Mouse (Mus musculus) midbrain, postnatal 0 days (tissue): ENCODE data around the gene Nxpe3. TPM values are rescaled to one million over a fixed set of nuclear protein-coding genes. Genes with fewer than 3 reads are reported as not detected.

Experiments used
- ATAC-seq: fragments of 200-750 bp; cut with Nextera tagmentation; 2 replicates; pipeline ENCODE4 v1.8.0; 2017; ENCODE audit warnings: moderate number of reproducible peaks, mild to moderate bottlenecking, moderate TSS enrichment, moderate library complexity; ENCODE audit not compliant: low FRiP score
- DNase-seq: peaks from one replicate; pipeline ENCODE4 v3.0.0-alpha.2; 2015; ENCODE audit warnings: low spot score
- H3K27ac ChIP-seq: fragments of 300-500 bp; sonication (generic); 2 replicates; pipeline ENCODE4 v1.5.1; 2014; ENCODE audit warnings: low read depth, mild to moderate bottlenecking, low read length, mixed read lengths
- H3K27me3 ChIP-seq: fragments of 300-500 bp; sonication (generic); 2 replicates; pipeline ENCODE4 v1.6.1; 2014; ENCODE audit warnings: low read length, control low read depth, mixed read lengths; ENCODE audit not compliant: insufficient read depth
- H3K36me3 ChIP-seq: fragments of 300-500 bp; sonication (generic); 2 replicates; pipeline ENCODE4 v1.6.1; 2014; ENCODE audit warnings: low read length, control low read depth, mixed read lengths; ENCODE audit not compliant: insufficient read depth
- H3K4me1 ChIP-seq: fragments of 300-500 bp; sonication (generic); 2 replicates; pipeline ENCODE4 v1.6.1; 2014; ENCODE audit warnings: mild to moderate bottlenecking, control low read depth, antibody characterized with exemption, low read length, mixed read lengths; ENCODE audit not compliant: insufficient read depth
- H3K4me2 ChIP-seq: fragments of 300-500 bp; sonication (generic); 2 replicates; pipeline ENCODE4 v1.6.1; 2014; ENCODE audit warnings: low read depth, mild to moderate bottlenecking, low read length, mixed read lengths; ENCODE audit not compliant: poor library complexity, severe bottlenecking
- H3K4me3 ChIP-seq: fragments of 300-500 bp; sonication (generic); 2 replicates; pipeline ENCODE4 v1.5.1; 2014; ENCODE audit warnings: low read depth, mild to moderate bottlenecking, low read length, moderate library complexity
- H3K9ac ChIP-seq: fragments of 300-500 bp; sonication (generic); replicated peaks from 2 replicates; pipeline ENCODE4 v1.6.1; 2014; ENCODE audit warnings: mild to moderate bottlenecking, low read length, moderate library complexity, mixed read lengths; ENCODE audit not compliant: poor library complexity, severe bottlenecking
- H3K9me3 ChIP-seq: fragments of 300-500 bp; sonication (generic); 2 replicates; pipeline ENCODE4 v1.6.1; 2016; ENCODE audit warnings: low read length, control low read depth
- CTCF ChIP-seq: IDR thresholded peaks from 2 replicates; pipeline ENCODE4 v1.5.1; 2016; ENCODE audit warnings: antibody characterized with exemption, mild to moderate bottlenecking
- WGBS: fragments of 180-500 bp; shearing (Covaris S2); extraction: QIAGEN DNeasy Blood & Tissue Kit; methylation state at CpG from one replicate; pipeline ENCODE4 v1.1.7; 2014; 5-methylcytosine and 5-hydroxymethylcytosine counted together
- polyA plus RNA-seq: library from polyadenylated mRNA; unstranded; fragments of >200 nt; fragmentation: Nextera tagmentation; extraction: Ambion mirVana; gene quantifications from 2 replicates; pipeline ENCODE4 v1.2.1, GENCODE M21; 2015
- total RNA-seq: library from RNA; depleted of rRNA; stranded (reverse); fragments of >200 nt; gene quantifications from 2 replicates; pipeline ENCODE4 v1.2.3, GENCODE M21; 2014

The Nxpe3 gene
- total and polyA plus RNA-seq, 2 experiments from 2014 or later, result 1.1 to 2.0 TPM

DNA sequence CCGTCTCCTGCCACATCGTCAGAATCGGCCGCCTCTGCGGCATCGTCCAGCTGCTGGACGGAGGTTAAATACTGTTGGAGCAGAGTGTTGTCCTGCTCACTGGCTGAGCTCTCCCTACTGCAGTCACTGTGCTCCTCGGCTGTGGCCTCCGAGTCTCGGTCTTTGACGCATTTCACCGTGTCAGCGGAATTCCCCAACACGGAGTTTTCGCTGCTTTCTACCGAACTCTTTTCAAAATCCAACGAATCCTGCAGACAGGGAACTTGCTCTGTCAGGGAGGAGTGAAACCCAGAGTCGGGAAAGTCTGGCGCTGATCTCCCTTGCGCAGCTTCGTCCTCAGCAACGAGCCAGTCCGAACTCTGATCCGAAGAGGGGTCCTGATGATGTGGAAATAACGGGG lies 10.3 kb upstream of the Nxpe3 start:
- no peaks in the 10 kb centered on the region for H3K9me3 ChIP-seq
- H3K9ac ChIP-seq, result no peak overlapping the region
- H3K27me3 ChIP-seq, result no peaks in the 10 kb centered on the region
- no peak for DNase-seq
- H3K27ac ChIP-seq, result no peak overlapping the region
- 94% methylated on average over 25 of the region's 25 CpGs for WGBS
- H3K36me3 ChIP-seq, result peaks cover 8% of the 10 kb centered on the region
- TF ChIP-seq CTCF, result no peak
- H3K4me1 ChIP-seq, result no peaks in the 10 kb centered on the region
- no peak for ATAC-seq
- no peak overlapping the region for H3K4me2 ChIP-seq
- no peak overlapping the region for H3K4me3 ChIP-seq

DNA sequence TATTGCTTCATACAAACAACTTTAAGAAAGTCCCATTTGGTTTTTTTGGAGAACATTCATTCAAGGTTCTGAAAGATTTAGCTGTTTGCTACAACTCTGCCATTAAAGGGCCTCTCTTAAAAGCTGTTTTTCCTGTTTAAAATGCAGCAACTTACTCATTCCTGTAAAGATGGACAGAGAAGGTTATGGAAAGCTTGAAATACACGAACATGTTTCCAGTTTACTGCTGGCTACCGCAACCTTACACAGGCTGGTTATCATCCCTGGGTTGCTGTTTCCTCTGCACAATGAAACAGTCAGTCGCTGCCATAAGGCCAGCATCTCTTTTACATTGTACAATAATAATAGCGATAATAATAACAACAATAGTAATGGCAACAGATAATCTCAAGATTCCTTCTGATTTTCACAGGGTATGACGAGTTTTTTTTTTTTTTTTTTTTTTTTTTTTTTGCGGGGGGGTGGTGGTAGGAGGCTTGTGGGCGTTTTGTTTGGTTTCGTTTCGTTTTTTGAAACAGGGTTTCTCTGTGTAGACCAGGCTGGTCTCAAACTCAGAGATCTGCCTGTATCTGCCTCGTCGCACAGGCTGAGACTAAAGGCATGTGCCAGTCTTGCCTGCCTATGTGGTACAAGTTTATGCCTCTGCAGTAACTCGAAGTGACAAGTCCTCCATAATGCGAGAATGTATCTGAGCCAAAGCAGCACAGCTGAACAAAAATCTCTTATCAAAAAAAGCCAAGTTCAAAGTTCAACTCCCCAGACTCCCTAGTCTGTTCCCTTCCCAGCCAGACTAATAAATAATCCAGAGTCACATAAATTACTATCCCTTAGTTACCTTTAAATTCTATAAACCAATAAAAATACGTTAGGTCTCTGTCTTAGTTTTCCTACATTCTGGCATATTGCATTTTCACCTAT lies 7.0 kb upstream of the Nxpe3 start:
- H3K9ac ChIP-seq, result no peak overlapping the region

DNA sequence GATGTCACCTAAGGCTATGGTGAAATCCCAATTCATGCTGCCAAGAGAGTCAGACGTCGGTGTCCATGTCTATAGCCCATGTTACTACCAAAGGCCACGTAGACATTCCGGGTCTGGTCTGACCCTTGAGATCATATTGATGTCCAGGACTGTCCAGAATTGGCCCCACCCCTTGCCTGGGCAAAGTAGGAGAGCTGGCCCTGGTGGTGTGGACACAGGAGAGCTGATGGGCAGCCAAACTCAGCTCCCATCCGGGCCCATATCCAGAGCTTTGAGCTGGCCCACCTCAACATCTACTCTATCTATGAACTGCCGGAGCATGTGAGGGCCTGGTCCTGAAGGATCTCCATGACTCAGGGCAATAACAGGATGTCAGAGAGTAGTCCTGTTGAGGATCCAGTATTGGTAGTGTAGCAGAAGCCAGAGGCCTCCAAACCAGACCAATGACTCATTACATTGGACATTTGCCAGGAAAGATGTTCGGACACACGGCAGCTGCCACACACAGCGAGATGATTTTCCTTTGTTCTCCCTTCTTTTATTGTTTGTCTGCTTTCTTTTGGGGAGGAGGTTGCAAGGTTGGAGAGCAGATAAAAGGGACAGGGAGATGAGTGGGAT lies 3.4 kb upstream of the Nxpe3 start:
- no peak overlapping the region for H3K4me3 ChIP-seq
- no peaks in the 10 kb centered on the region for H3K9me3 ChIP-seq
- DNase-seq, result peak; percentile 18
- peaks cover 8% of the 10 kb centered on the region; the same call in 1 of the 2 replicates for H3K4me1 ChIP-seq
- H3K36me3 ChIP-seq, result no peaks in the 10 kb centered on the region
- no peak overlapping the region for H3K9ac ChIP-seq
- 80% methylated on average over 9 of the region's 9 CpGs for WGBS
- H3K27ac ChIP-seq, result no peak overlapping the region
- no peak for TF ChIP-seq CTCF
- no peaks in the 10 kb centered on the region for H3K27me3 ChIP-seq
- no peak overlapping the region for H3K4me2 ChIP-seq
- no peak for ATAC-seq

More for the DNA sequence above, 7.0 kb upstream of the Nxpe3 start:
- DNase-seq (no peak), ATAC-seq (no peak)
- Histone ChIP-seq H3K27ac (no peak overlapping the region), H3K27me3 (no peaks in the 10 kb centered on the region), H3K36me3 (peaks cover 8% of the 10 kb centered on the region), H3K4me2 (no peak overlapping the region), H3K4me3 (no peak overlapping the region), H3K9me3 (no peaks in the 10 kb centered on the region), H3K4me1 (no peaks in the 10 kb centered on the region)
- TF ChIP-seq CTCF, result no peak
- 90% methylated on average over 14 of the region's 14 CpGs for WGBS

DNA sequence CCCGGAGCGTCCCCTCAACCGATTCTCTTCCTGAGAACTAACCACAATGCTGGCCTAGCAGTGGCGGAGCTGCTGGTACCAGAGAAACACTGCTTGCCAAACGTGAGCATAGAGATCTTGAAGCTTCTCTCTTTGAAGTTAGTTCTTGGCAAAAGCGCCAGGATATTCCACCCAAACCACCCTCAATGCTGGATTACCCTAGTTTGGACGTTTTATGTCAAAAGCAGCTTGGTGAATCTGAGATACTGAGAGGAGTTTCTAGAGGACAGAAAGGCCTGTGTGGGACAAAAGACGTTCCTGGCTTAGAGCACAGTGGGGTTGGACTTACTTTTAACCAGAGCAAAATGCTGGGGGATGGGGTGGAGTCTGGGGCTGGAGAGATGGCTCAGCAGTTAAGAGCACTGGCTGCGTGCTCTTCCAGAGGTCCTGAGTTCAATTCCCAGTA lies 588 bp upstream of the Nxpe3 start:
- DNase-seq (no peak), ATAC-seq (peak; percentile 18)
- peak overlapping the region; percentile 76 for H3K4me3 ChIP-seq
- H3K4me2 ChIP-seq, result peak overlapping the region; percentile 82
- peaks cover 9% of the 10 kb centered on the region; the same call in 1 of the 2 replicates for H3K4me1 ChIP-seq
- H3K9me3 ChIP-seq, result no peaks in the 10 kb centered on the region
- peak; percentile 25; the same call in 1 of the 2 replicates for TF ChIP-seq CTCF
- peak overlapping the region; percentile 85 for H3K27ac ChIP-seq
- H3K36me3 ChIP-seq, result no peaks in the 10 kb centered on the region
- WGBS, result 2% methylated on average over 9 of the region's 9 CpGs
- H3K9ac ChIP-seq, result peak overlapping the region; percentile 81
- H3K27me3 ChIP-seq, result no peaks in the 10 kb centered on the region

DNA sequence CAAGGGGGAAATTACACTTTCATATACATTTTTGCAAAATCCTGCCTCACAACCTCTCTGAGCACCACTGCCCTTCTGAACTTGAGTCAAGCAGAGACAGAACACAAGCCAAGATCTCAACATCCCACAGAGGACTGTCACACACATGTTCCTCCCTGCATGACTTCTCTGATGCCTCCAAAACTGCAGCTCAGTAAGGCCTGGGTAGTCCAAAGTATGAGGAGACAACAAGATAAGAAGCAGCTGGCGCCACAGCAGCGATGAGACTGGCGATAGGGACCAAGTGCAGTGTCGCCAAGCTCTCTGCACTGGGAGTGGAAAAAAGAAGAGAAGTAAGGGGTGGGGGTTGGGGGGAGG lies 571 bp downstream of the Nxpe3 start:
- H3K4me1 ChIP-seq, result peaks cover 9% of the 10 kb centered on the region; the same call in 1 of the 2 replicates
- WGBS, result 0% methylated on average over 4 of the region's 4 CpGs
- H3K9ac ChIP-seq, result peak overlapping the region; percentile 81
- peak overlapping the region; percentile 82 for H3K4me2 ChIP-seq
- H3K27ac ChIP-seq, result peak overlapping the region; percentile 85
- no peaks in the 10 kb centered on the region for H3K9me3 ChIP-seq
- H3K36me3 ChIP-seq, result no peaks in the 10 kb centered on the region
- ATAC-seq, result no peak
- DNase-seq, result peak; percentile 12
- TF ChIP-seq CTCF, result no peak
- H3K4me3 ChIP-seq, result peak overlapping the region; percentile 76
- no peaks in the 10 kb centered on the region for H3K27me3 ChIP-seq
